Mouse (Mus musculus): ENCODE measurements at regions not wholly inside any gene's neighbourhood (a gene's known extent, or its start where the extent isn't known, plus 50 kb on each side); places are given as distances from the start of the nearest gene placed in this dataset.

DNA sequence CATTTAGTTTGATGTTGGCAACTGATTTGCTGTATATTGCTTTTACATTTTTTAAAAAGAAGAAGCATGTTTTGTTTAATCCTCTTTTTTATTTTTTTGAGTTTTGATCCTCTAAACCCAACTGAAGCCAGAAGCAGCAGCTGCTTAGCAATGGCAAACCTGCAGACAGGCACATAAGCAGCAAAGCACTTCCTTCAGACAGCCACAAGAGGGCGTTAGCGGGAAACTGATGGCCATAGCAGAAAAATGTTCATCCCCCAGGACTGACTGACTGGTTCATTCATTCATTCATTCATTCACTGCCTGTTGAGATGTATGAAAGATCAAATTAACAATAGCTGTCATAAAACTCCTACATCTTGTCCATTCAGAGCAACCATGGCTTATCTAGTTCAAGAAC, 92.3 kb downstream of the Setd4 start:
- 5% methylated on average over 2 of the region's 2 CpGs for WGBS
- no peaks in the 10 kb centered on the region for H3K27me3 ChIP-seq (replicated peaks; ENCODE audit: control insufficient read depth, insufficient read depth, low read length)
- H3K4me3 ChIP-seq (ENCODE audit: low read depth, low read length), result no peak overlapping the region
- H3K9me3 ChIP-seq (ENCODE audit: control insufficient read depth, low read length), result 0 out of 2 replicates have a peak, but pooled peaks cover under 1% of the 10 kb centered on the region
- H3K4me2 ChIP-seq (ENCODE audit: low read length), result no peak overlapping the region
- no peak for ATAC-seq (replicated peaks; ENCODE audit: low FRiP score, low TSS enrichment, low read depth)
- no peak overlapping the region for H3K9ac ChIP-seq (ENCODE audit: low read length)
- no peaks in the 10 kb centered on the region for H3K36me3 ChIP-seq (ENCODE audit: control insufficient read depth, insufficient read depth, low read length)
- no peak overlapping the region for H3K27ac ChIP-seq (ENCODE audit: low read depth)
- peaks cover 5% of the 10 kb centered on the region; the same call in 1 of the 2 replicates for H3K4me1 ChIP-seq (replicated peaks; ENCODE audit: control insufficient read depth, insufficient read depth, low read length)
- no peak for DNase-seq (ENCODE audit: low spot score)

DNA sequence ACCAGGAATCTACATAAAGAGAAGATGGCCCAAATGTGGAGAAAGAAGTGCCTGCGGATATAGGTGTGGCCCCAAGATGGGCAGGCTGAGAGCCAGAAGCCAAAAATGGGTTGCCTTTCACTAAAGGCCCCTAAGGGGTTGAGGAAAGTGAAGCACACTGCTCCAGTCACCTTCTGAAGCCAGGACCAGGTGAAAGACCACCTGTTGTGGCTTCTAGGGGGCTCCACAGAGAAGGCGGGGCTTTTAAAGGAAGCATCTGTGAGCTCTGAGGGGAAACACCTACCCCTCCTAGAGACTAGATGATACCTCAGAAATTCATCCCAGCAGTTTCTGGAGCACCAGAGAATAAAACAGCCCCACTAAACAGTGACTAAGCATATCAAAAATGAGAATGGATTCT, 105.1 kb downstream of the Setd4 start:
- H3K4me1 ChIP-seq (replicated peaks; ENCODE audit: control insufficient read depth, insufficient read depth, low read length), result no peaks in the 10 kb centered on the region
- H3K4me3 ChIP-seq (ENCODE audit: low read depth, low read length), result no peak overlapping the region
- H3K27me3 ChIP-seq (replicated peaks; ENCODE audit: control insufficient read depth, insufficient read depth, low read length), result no peaks in the 10 kb centered on the region
- WGBS, result 89% methylated on average over 2 of the region's 2 CpGs
- no peaks in the 10 kb centered on the region for H3K36me3 ChIP-seq (ENCODE audit: control insufficient read depth, insufficient read depth, low read length)
- H3K27ac ChIP-seq (ENCODE audit: low read depth), result no peak overlapping the region
- H3K4me2 ChIP-seq (ENCODE audit: low read length), result no peak overlapping the region
- no peak for ATAC-seq (replicated peaks; ENCODE audit: low FRiP score, low TSS enrichment, low read depth)
- peaks cover 9% of the 10 kb centered on the region for H3K9me3 ChIP-seq (ENCODE audit: control insufficient read depth, low read length)
- peak; percentile 32 for DNase-seq (ENCODE audit: low spot score)
- no peak overlapping the region for H3K9ac ChIP-seq (ENCODE audit: low read length)

DNA sequence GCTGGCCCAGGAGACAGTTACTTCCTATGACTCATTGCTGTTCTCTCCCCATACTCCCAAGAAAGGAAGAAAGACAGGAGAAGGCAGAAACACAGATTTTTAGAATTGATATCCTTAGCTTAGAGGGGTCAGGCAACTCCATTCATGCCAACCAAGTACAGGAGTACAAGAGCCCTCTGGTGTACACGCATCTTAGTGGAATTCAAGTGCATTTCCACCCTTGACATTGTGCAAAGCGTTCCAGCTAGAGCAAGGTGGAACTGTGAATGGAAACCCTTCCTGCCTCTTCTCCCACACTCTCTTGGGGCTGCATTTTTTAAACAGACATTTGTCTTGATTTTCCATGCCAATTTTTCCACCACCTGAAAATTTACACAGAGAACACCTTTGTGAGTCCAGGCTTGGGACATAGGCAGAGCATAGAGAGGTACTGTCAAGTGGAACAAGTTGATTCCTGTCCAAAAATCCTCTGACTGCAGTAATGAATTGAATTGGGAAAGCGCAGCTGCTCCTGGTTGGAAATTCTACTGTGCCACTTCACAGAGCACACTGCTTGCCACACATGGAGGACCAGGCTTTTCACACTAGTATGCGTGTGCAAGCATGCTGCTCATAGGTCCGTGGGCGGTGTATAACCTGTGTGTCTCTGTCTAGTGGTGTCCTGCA, 110.4 kb downstream of the Setd4 start:
- no peaks in the 10 kb centered on the region for H3K27me3 ChIP-seq (replicated peaks; ENCODE audit: control insufficient read depth, insufficient read depth, low read length)
- H3K27ac ChIP-seq (ENCODE audit: low read depth), result no peak overlapping the region
- H3K36me3 ChIP-seq (ENCODE audit: control insufficient read depth, insufficient read depth, low read length), result no peaks in the 10 kb centered on the region
- WGBS, result 86% methylated on average over 6 of the region's 6 CpGs
- no peak overlapping the region for H3K4me2 ChIP-seq (ENCODE audit: low read length)
- DNase-seq (ENCODE audit: low spot score), result peak; percentile 46
- no peak overlapping the region for H3K4me3 ChIP-seq (ENCODE audit: low read depth, low read length)
- ATAC-seq (replicated peaks; ENCODE audit: low FRiP score, low TSS enrichment, low read depth), result no peak
- H3K9me3 ChIP-seq (ENCODE audit: control insufficient read depth, low read length), result 0 out of 2 replicates have a peak, but pooled peaks cover 7% of the 10 kb centered on the region
- no peak overlapping the region for H3K9ac ChIP-seq (ENCODE audit: low read length)
- no peaks in the 10 kb centered on the region for H3K4me1 ChIP-seq (replicated peaks; ENCODE audit: control insufficient read depth, insufficient read depth, low read length)

DNA sequence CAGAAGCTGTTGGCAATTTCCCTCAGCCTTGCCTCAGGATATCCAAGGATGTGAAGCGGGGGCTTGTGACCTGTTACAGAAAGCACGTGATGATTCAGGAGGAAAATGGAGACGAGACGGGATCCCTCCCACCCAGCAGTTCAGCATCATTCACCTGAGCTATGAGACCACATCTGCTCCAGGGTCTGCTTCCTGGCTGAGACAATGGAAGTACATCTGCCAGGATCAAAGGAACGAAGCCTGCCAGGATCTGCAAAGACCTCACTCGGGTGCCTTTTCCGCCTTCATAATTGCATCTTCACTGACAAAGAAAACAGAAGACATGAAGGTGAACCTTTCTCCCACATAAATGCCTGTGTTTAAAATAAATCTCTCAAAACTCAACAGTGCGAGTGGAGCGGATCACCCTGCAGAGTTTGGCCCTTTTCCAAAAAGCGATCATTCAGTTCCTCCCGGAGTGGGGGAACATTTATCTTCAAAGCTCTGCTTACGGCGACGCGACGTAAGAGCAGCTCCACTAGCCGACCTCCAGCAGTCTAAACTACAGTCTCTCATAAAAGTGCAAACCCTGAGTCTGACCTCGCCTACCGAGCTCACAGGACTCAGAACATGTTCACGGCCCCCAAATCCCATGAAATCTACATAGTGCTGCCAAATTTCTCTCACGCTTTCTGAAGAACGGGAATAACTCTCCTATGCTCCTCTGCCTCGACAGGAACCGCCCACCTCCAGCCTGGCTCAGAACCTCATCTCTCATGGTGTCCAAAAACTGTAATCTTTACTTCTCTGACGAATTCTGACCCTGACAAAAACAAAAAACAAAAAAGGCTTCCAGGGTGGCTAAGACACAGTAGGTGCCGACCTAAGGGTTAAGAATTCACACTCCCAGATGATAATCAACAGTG, 117.0 kb downstream of the Setd4 start:
- Histone ChIP-seq H3K4me2 (ENCODE audit: low read length) (peak overlapping the region; percentile 45), H3K36me3 (ENCODE audit: control insufficient read depth, insufficient read depth, low read length) (no peaks in the 10 kb centered on the region), H3K27ac (ENCODE audit: low read depth) (no peak overlapping the region), H3K4me1 (replicated peaks; ENCODE audit: control insufficient read depth, insufficient read depth, low read length) (0 out of 2 replicates have a peak, but pooled peaks cover 3% of the 10 kb centered on the region), H3K27me3 (replicated peaks; ENCODE audit: control insufficient read depth, insufficient read depth, low read length) (no peaks in the 10 kb centered on the region), H3K9ac (ENCODE audit: low read length) (no peak overlapping the region), H3K4me3 (ENCODE audit: low read depth, low read length) (peak overlapping the region; percentile 2; the same call in 1 of the 2 replicates), H3K9me3 (ENCODE audit: control insufficient read depth, low read length) (0 out of 2 replicates have a peak, but pooled peaks cover 6% of the 10 kb centered on the region)
- 36% methylated on average over 26 of the region's 26 CpGs for WGBS
- DNase-seq (ENCODE audit: low spot score) (peak; percentile 61), ATAC-seq (replicated peaks; ENCODE audit: low FRiP score, low TSS enrichment, low read depth) (no peak)

DNA sequence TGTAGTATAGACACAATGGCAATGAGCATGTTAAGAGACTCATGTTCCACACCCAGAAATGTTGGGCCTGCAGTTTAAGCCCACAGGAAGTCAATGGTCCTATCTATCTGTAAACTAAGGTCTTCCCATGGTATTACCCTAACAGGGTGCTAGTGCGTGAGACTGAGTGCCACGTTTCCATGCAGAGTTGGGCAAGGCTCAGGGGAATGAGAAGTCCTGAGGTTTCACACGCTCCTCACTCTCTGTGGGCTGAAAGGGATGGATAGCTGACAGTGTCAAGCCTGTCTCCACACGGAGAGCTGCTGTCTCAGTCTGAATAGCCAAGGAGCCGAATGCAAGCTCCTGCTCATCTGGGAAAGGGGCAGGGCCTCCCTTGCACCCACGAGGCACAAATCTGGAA, 133.9 kb downstream of the Setd4 start:
- no peak overlapping the region for H3K9ac ChIP-seq (ENCODE audit: low read length)
- H3K36me3 ChIP-seq (ENCODE audit: control insufficient read depth, insufficient read depth, low read length), result no peaks in the 10 kb centered on the region
- H3K27ac ChIP-seq (ENCODE audit: low read depth), result no peak overlapping the region
- H3K4me2 ChIP-seq (ENCODE audit: low read length), result no peak overlapping the region
- peaks cover 12% of the 10 kb centered on the region for H3K9me3 ChIP-seq (ENCODE audit: control insufficient read depth, low read length)
- WGBS, result 82% methylated on average over 6 of the region's 6 CpGs
- no peak overlapping the region for H3K4me3 ChIP-seq (ENCODE audit: low read depth, low read length)
- DNase-seq (ENCODE audit: low spot score) (peak; percentile 28), ATAC-seq (replicated peaks; ENCODE audit: low FRiP score, low TSS enrichment, low read depth) (no peak)
- H3K27me3 ChIP-seq (replicated peaks; ENCODE audit: control insufficient read depth, insufficient read depth, low read length), result no peaks in the 10 kb centered on the region
- H3K4me1 ChIP-seq (replicated peaks; ENCODE audit: control insufficient read depth, insufficient read depth, low read length), result no peaks in the 10 kb centered on the region

DNA sequence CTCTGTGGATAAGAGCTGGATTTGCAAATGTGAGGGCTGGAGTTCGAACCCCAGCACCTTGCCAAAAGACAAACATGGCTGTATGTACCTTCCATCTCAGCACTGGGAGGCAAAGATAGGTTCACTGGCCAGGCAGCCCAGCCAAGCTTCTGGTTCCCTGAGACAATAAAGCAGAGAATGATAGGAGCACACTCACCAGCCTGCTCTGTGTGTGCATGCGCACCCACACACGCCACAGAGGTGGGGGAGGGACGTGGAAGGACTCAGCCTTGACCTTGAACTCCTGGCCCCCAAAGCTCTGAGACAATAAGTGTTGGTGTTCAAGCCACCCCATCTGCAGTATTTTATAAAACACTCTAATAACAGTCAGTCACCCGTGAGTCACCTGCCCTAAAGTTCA, 138.1 kb downstream of the Setd4 start:
- H3K4me3 ChIP-seq (ENCODE audit: low read depth, low read length), result no peak overlapping the region
- WGBS, result 72% methylated on average over 5 of the region's 5 CpGs
- peak; percentile 41 for DNase-seq (ENCODE audit: low spot score)

DNA sequence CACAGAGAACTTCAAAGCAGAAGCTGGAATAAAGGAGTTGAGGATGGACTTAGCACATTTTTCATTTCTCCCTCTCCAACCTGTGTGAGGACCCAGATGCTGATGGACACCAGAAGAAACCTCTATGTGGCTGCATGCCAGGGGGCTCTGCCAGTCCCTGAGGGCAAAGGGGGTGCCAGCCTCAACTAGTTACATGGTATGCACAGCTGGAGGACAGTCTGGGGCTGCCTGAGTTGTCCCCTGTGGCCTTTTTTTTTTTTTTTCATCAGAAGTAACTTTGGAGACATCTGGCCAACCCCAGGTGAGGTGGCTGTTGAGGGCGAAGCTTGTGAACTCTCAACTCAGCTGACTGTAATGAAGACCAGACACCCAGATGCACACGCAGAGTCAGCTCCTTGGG, 139.0 kb downstream of the Setd4 start:
- no peak overlapping the region for H3K9ac ChIP-seq (ENCODE audit: low read length)
- H3K36me3 ChIP-seq (ENCODE audit: control insufficient read depth, insufficient read depth, low read length), result no peaks in the 10 kb centered on the region
- no peaks in the 10 kb centered on the region for H3K27me3 ChIP-seq (replicated peaks; ENCODE audit: control insufficient read depth, insufficient read depth, low read length)
- ATAC-seq (replicated peaks; ENCODE audit: low FRiP score, low TSS enrichment, low read depth) (no peak), DNase-seq (ENCODE audit: low spot score) (no peak)
- no peaks in the 10 kb centered on the region for H3K9me3 ChIP-seq (ENCODE audit: control insufficient read depth, low read length)
- WGBS, result 31% methylated on average over 2 of the region's 2 CpGs
- no peak overlapping the region for H3K27ac ChIP-seq (ENCODE audit: low read depth)
- no peak overlapping the region for H3K4me3 ChIP-seq (ENCODE audit: low read depth, low read length)
- H3K4me1 ChIP-seq (replicated peaks; ENCODE audit: control insufficient read depth, insufficient read depth, low read length), result peaks cover 11% of the 10 kb centered on the region
- no peak overlapping the region for H3K4me2 ChIP-seq (ENCODE audit: low read length)

More for the DNA sequence above, 138.1 kb downstream of the Setd4 start:
- Histone ChIP-seq H3K9me3 (ENCODE audit: control insufficient read depth, low read length) (no peaks in the 10 kb centered on the region), H3K9ac (ENCODE audit: low read length) (no peak overlapping the region), H3K27ac (ENCODE audit: low read depth) (no peak overlapping the region), H3K36me3 (ENCODE audit: control insufficient read depth, insufficient read depth, low read length) (no peaks in the 10 kb centered on the region), H3K4me1 (replicated peaks; ENCODE audit: control insufficient read depth, insufficient read depth, low read length) (peaks cover 11% of the 10 kb centered on the region), H3K4me2 (ENCODE audit: low read length) (no peak overlapping the region), H3K27me3 (replicated peaks; ENCODE audit: control insufficient read depth, insufficient read depth, low read length) (no peaks in the 10 kb centered on the region)
- no peak for ATAC-seq (replicated peaks; ENCODE audit: low FRiP score, low TSS enrichment, low read depth)

DNA sequence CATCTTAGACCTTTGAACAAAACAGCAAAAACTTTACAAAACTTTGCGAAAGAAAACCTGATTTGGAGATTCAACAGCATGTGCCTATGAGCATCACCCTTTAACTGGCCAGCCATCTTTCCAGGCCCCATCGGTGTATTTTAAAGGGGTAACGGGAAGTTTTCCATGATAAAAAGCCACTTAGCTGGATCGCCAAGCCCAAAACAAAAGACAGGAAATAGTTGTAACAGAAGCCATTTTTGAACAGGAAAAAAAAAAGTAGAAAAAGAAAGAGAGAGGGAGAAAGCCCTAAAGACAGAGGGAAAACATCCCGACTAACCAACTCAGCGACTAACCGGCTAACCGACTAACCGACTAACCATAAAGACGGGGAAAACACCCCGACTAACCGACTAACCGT, 140.5 kb downstream of the Setd4 start:
- H3K36me3 ChIP-seq (ENCODE audit: control insufficient read depth, insufficient read depth, low read length), result no peaks in the 10 kb centered on the region
- H3K9me3 ChIP-seq (ENCODE audit: control insufficient read depth, low read length), result no peaks in the 10 kb centered on the region
- peak; percentile 41 for DNase-seq (ENCODE audit: low spot score)
- H3K9ac ChIP-seq (ENCODE audit: low read length), result no peak overlapping the region
- no peak overlapping the region for H3K4me3 ChIP-seq (ENCODE audit: low read depth, low read length)
- WGBS, result 82% methylated on average over 13 of the region's 13 CpGs
- H3K27ac ChIP-seq (ENCODE audit: low read depth), result no peak overlapping the region
- ATAC-seq (replicated peaks; ENCODE audit: low FRiP score, low TSS enrichment, low read depth), result no peak
- H3K4me2 ChIP-seq (ENCODE audit: low read length), result no peak overlapping the region
- H3K27me3 ChIP-seq (replicated peaks; ENCODE audit: control insufficient read depth, insufficient read depth, low read length), result no peaks in the 10 kb centered on the region
- peaks cover 18% of the 10 kb centered on the region for H3K4me1 ChIP-seq (replicated peaks; ENCODE audit: control insufficient read depth, insufficient read depth, low read length)

All from intestine, embryonic 14.5 days (tissue).